Mouse (Mus musculus) embryonic facial prominence, embryonic 13.5 days (tissue): ENCODE measurements around the gene Sh3d19. TPM values are rescaled to one million over a fixed set of nuclear protein-coding genes. Genes with fewer than 3 reads are reported as not detected.

Experiments used
- ATAC-seq: fragments of 200-750 bp; cut with Nextera tagmentation; 2 replicates; pipeline ENCODE4 v1.8.0; 2017; ENCODE audit warnings: low read depth; ENCODE audit not compliant: insufficient number of reproducible peaks, insufficient read depth, low FRiP score, low TSS enrichment
- H3K27ac ChIP-seq: fragments of 300-500 bp; sonication (generic); 2 replicates; pipeline ENCODE4 v1.5.1; 2015; ENCODE audit warnings: moderate library complexity, mild to moderate bottlenecking, inconsistent platforms
- H3K27me3 ChIP-seq: fragments of 300-500 bp; sonication (generic); 2 replicates; pipeline ENCODE4 v1.6.1; 2015; ENCODE audit warnings: mild to moderate bottlenecking, inconsistent platforms
- H3K36me3 ChIP-seq: fragments of 300-500 bp; sonication (generic); 2 replicates; pipeline ENCODE4 v1.6.1; 2015; ENCODE audit warnings: mild to moderate bottlenecking, inconsistent platforms
- H3K4me1 ChIP-seq: fragments of 300-500 bp; sonication (generic); 2 replicates; pipeline ENCODE4 v1.6.1; 2015; ENCODE audit warnings: inconsistent platforms
- H3K4me2 ChIP-seq: fragments of 300-500 bp; sonication (generic); 2 replicates; pipeline ENCODE4 v1.6.1; 2015; ENCODE audit warnings: moderate library complexity, mild to moderate bottlenecking, inconsistent platforms
- H3K4me3 ChIP-seq: fragments of 300-500 bp; sonication (generic); 2 replicates; pipeline ENCODE4 v1.5.1; 2015; ENCODE audit warnings: mild to moderate bottlenecking, inconsistent platforms
- H3K9ac ChIP-seq: fragments of 300-500 bp; sonication (generic); 2 replicates; pipeline ENCODE4 v1.6.1; 2015; ENCODE audit warnings: mild to moderate bottlenecking, inconsistent platforms
- H3K9me3 ChIP-seq: fragments of 300-500 bp; sonication (generic); 2 replicates; pipeline ENCODE4 v1.6.1; 2016; ENCODE audit warnings: inconsistent platforms
- WGBS: fragments of 180-500 bp; shearing (Covaris S2); methylation state at CpG from one replicate; pipeline ENCODE4 v1.1.7; 2015; ENCODE audit warnings: mixed read lengths; 5-methylcytosine and 5-hydroxymethylcytosine counted together
- polyA plus RNA-seq: library from polyadenylated mRNA; unstranded; fragments of >200 nt; fragmentation: Nextera tagmentation; extraction: Ambion mirVana; gene quantifications from 2 replicates; pipeline ENCODE4 v1.2.1, GENCODE M21; 2015

Gene Sh3d19
- polyA plus RNA-seq, 1 experiment from 2014 or later: 26.2 TPM

DNA sequence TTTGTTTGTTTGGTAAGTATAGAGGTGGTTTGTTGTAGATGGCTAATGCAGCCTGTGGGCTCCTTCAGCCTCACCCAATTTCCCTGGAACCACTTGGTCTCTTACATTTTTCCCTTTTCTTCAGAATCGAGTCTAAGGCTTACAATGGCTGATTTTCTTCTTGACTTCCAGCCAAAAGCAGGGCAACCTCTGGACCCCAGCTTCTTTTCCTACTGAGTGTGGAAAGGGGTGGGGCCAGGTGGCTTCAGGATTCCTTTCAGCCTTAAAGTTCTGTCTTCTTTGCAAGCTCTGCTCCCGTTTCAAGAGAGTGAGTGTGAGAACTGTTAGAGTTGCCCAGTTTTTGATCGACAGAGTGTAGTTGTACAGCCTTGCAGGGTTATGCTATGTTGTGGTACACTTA is 40.9 kb downstream of the Sh3d19 start:
- H3K4me3 ChIP-seq: no peak overlapping the region
- WGBS: 58% methylated on average over 3 of the region's 3 CpGs
- H3K27me3 ChIP-seq: no peaks in the 10 kb centered on the region
- no peak overlapping the region for H3K27ac ChIP-seq
- H3K9me3 ChIP-seq: no peaks in the 10 kb centered on the region
- no peak overlapping the region for H3K9ac ChIP-seq
- H3K4me2 ChIP-seq: no peak overlapping the region
- peaks cover 8% of the 10 kb centered on the region; the same call in 1 of the 2 replicates for H3K4me1 ChIP-seq
- H3K36me3 ChIP-seq: peaks cover 9% of the 10 kb centered on the region
- no peak for ATAC-seq

DNA sequence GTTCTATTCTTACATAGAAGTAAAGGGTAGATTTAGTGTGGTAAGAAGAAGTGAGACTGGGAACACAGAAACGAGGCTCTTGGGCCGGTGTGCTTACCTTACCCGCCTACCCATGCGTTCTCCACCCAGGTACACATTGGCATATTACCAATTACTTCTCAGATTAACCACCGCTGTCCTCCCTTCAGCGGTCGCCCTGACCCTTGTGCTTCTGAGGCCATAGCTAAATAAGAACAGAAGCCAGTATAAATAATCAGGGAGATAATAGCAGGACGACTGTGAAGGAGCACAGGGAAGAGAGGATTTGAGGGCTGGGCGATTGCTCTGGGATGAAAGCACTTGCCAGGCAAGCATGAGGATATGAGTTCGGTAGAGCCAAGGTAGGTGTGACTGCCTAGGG is 42.9 kb downstream of the Sh3d19 start:
- Histone ChIP-seq H3K27me3 (no peaks in the 10 kb centered on the region), H3K4me1 (peaks cover 8% of the 10 kb centered on the region; the same call in 1 of the 2 replicates), H3K36me3 (peaks cover under 1% of the 10 kb centered on the region), H3K9ac (no peak overlapping the region), H3K4me3 (no peak overlapping the region), H3K9me3 (no peaks in the 10 kb centered on the region), H3K27ac (no peak overlapping the region), H3K4me2 (no peak overlapping the region)
- no peak for ATAC-seq
- WGBS: 84% methylated on average over 10 of the region's 10 CpGs

DNA sequence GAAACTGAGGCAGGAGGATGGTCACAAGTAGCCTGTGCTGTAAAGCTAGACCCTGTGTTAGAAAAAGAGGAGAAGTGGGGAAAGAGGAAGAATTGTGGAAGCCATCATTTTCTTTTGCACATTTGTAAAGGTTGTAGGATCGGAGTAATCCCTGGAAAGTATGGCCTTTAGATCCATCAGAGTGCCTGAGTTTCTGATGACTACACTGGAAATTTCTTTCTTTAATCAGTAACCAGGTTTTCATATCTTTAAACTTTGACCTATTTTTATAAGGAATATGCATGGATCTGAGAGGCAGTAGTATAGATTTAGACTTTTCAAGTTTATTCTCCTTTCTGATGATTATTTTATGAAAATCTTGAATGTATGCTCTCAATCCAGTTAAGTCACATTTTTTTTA is 46.1 kb downstream of the Sh3d19 start:
- Histone ChIP-seq H3K4me3 (no peak overlapping the region), H3K4me2 (no peak overlapping the region), H3K27ac (no peak overlapping the region), H3K4me1 (0 out of 2 replicates have a peak, but pooled peaks cover 1% of the 10 kb centered on the region), H3K27me3 (no peaks in the 10 kb centered on the region), H3K9me3 (no peaks in the 10 kb centered on the region), H3K9ac (no peak overlapping the region), H3K36me3 (no peaks in the 10 kb centered on the region)
- 88% methylated on average over 1 of the region's 1 CpGs for WGBS
- ATAC-seq: no peak

DNA sequence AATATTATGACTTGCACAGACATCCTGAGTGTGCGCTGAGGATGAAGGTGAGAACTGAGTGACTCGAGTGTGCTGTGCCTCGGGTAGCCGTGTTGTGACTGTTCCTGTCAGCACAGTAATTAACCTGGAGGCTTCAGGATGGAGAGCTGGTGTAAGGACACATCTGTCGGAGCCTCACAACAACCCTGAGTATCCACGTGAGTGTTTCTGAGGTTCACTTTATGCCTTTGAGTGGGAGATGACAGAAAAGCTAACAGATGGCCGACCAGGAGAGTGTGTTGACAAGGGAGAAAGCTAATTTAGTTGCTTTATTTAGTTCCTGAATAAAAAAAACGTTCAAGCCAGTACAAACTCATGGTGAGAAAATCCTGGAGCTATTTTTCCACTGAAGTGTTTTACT is 46.6 kb downstream of the Sh3d19 start:
- 72% methylated on average over 8 of the region's 8 CpGs for WGBS
- Histone ChIP-seq H3K4me1 (no peaks in the 10 kb centered on the region), H3K27me3 (no peaks in the 10 kb centered on the region), H3K27ac (no peak overlapping the region), H3K36me3 (no peaks in the 10 kb centered on the region), H3K9ac (no peak overlapping the region), H3K9me3 (no peaks in the 10 kb centered on the region), H3K4me2 (no peak overlapping the region), H3K4me3 (no peak overlapping the region)
- ATAC-seq: no peak

DNA sequence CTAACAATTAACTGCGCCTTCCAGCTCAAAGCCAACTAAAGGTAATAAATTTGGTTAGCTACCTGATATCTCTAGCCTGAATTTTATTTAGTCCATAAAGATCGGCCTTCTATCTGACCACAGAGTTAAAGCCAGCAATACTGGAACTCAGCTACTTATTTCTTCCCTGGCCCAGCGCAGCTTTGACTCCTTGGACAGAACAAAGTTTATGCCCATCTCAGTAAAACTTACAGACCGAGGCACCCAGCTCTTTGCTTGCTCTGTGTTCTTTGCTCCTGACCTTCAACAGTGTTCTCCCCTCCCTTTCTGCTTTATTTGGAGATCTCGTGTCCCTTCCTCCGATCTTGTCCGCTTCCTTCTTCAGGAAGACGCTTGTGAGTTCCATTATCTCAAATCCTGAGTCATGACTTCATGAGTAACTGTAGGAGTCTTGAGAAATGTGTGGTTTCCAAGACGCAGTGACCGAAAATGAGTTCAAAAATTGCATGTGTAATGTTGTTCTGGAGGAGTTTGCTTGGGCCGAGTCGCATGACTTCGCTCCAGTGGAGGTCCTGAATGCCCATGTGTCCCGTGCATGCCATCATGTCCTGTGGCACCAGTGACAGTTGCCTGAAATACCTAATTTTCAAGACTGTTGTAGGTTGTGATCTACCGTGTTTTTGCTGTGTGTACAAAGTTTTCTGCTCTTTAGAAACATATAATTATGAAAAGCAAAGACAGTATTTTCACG is 50.2 kb downstream of the Sh3d19 start:
- ATAC-seq: no peak
- no peaks in the 10 kb centered on the region for H3K9me3 ChIP-seq
- H3K9ac ChIP-seq: no peak overlapping the region
- H3K36me3 ChIP-seq: no peaks in the 10 kb centered on the region
- H3K4me1 ChIP-seq: no peaks in the 10 kb centered on the region
- no peak overlapping the region for H3K4me3 ChIP-seq
- WGBS: 89% methylated on average over 16 of the region's 16 CpGs
- H3K27ac ChIP-seq: no peak overlapping the region
- no peak overlapping the region for H3K4me2 ChIP-seq
- no peaks in the 10 kb centered on the region for H3K27me3 ChIP-seq

DNA sequence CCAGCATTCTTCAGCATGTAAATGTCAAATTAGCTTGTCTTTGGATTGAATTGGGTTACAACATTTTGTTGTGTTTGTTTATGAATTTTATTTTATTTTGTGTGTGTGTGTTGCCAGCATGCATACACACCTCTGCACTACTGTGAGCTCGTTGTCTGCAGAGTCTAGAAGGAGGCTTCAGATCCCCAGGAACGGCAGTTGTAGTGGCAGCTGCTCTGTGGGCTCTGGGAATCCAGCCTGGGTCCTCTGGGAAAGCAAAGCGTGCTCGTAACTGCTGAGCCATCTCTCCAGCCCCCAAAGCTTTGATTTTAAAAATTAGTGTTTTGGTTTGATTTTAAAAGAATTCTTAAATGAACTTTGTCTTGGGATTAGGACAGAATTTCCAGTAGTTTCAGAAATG is 50.7 kb downstream of the Sh3d19 start:
- Histone ChIP-seq H3K4me3 (no peak overlapping the region), H3K9ac (no peak overlapping the region), H3K27me3 (no peaks in the 10 kb centered on the region), H3K36me3 (no peaks in the 10 kb centered on the region), H3K27ac (no peak overlapping the region), H3K9me3 (no peaks in the 10 kb centered on the region), H3K4me1 (no peaks in the 10 kb centered on the region), H3K4me2 (no peak overlapping the region)
- WGBS: 60% methylated on average over 4 of the region's 4 CpGs
- no peak for ATAC-seq

DNA sequence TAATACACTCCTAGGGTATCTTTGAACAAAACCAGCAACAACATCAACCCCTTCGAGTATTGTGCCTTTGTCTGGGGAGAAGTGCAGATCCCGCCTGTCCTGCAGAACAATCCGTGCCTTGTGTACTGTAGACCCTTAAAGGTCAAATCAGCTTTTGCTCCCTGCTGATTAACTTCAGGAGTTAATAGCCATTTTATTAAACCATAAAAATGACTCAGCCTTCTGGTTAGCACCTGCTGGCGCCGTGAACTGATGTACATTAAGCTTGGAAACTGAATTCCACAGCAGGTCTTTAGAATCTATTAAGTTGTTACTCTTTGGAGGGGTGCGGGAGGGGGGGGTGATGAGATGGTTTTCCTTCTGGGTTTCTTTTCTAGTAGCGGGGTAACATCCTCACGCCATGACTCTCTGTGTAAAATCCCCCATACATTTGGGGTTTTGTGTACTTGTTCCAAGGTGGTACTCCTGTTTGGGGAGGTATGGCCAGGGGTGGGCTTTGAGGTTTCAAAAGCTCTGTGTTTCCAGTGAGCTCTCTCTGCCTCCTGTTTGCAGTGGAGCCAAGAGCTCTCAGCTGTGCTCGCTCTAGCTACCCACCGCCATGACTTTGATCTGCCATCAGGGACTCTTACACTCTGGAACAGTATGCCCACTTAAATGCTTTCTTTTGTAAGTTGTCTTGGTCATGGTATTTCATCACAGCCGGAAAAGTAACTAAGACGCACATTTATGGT is 53.3 kb downstream of the Sh3d19 start:
- no peaks in the 10 kb centered on the region for H3K27me3 ChIP-seq
- no peak overlapping the region for H3K4me3 ChIP-seq
- no peaks in the 10 kb centered on the region for H3K36me3 ChIP-seq
- 91% methylated on average over 12 of the region's 12 CpGs for WGBS
- H3K27ac ChIP-seq: no peak overlapping the region
- no peak overlapping the region for H3K9ac ChIP-seq
- no peak overlapping the region for H3K4me2 ChIP-seq
- no peak for ATAC-seq
- H3K4me1 ChIP-seq: no peaks in the 10 kb centered on the region
- no peaks in the 10 kb centered on the region for H3K9me3 ChIP-seq

DNA sequence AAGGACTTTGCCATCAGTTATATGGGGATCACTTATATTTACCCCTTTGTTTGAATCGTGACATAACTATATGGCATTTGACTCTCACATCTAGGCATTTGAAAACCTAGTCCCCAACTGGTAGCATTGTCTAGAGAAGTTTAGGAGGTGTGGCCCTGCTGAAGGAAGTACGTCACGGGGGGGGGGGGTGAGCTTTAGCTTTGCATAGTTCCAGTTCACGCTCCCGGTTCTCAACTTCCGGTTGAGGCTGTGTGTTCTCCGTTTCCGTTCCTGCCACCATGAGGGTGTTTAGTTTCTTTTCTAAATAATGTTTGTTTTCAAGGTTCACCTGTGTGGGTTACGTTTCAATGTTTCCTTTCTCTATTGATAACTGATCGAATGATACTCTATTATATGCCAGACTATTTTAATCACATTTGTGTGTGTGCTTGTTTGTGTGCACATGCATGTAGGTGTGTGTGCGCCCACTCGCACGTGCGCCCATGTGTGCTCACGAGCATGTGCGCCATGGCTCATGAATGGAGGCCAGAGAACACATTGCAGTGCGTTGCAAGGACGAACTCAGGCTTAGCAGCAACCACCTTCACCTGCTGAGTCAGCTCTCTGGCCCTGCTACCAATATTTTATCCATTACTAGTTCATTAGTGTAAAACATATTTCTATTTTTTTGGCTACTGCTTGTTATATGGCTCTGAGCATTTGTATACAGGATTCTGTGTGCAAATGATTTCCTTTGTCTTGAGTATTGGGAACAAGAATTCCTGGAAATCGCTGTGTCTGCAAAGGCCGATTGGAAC is 54.6 kb downstream of the Sh3d19 start:
- Histone ChIP-seq H3K4me3 (no peak overlapping the region), H3K4me2 (no peak overlapping the region), H3K27ac (no peak overlapping the region), H3K4me1 (no peaks in the 10 kb centered on the region), H3K36me3 (no peaks in the 10 kb centered on the region), H3K27me3 (no peaks in the 10 kb centered on the region), H3K9me3 (no peaks in the 10 kb centered on the region), H3K9ac (no peak overlapping the region)
- 95% methylated on average over 20 of the region's 20 CpGs for WGBS
- no peak for ATAC-seq

DNA sequence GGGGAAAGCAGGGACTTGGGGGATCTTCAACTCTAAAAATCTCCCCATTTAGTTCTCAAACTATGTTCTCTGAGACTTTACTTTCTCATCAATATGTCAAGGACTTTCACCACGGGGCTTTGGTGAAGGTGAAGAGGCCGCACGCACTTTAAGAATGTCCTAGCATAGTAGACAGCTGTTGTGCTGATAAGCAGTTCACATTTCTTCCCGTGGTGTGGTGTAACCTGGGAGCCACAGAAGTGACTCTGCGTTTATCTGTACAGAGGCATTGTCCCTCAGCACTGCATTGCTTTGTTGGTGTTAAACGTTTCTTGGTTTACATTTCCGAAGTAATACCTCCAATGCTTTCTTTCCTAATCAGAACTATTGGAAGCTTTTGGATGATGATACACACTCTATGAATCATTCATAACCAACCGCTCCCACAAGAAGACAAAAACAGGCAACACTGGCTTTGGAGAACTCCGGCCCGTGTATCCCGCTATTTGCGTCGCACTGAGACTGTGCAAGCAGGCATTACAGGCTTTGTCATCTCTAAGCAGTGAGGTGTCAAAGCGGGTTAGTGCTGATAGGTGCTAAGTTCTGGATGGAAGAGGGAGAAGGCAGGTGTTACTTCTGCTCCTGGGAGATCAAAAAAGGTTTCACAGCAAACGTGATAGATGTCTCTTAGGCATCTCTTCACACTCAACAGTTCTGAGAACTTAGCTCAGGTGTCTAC is 57.9 kb downstream of the Sh3d19 start:
- 90% methylated on average over 15 of the region's 15 CpGs for WGBS
- Histone ChIP-seq H3K9ac (no peak overlapping the region), H3K27me3 (no peaks in the 10 kb centered on the region), H3K27ac (no peak overlapping the region), H3K9me3 (no peaks in the 10 kb centered on the region), H3K36me3 (peaks cover 5% of the 10 kb centered on the region; the same call in 1 of the 2 replicates), H3K4me3 (no peak overlapping the region), H3K4me1 (no peaks in the 10 kb centered on the region), H3K4me2 (no peak overlapping the region)
- no peak for ATAC-seq

DNA sequence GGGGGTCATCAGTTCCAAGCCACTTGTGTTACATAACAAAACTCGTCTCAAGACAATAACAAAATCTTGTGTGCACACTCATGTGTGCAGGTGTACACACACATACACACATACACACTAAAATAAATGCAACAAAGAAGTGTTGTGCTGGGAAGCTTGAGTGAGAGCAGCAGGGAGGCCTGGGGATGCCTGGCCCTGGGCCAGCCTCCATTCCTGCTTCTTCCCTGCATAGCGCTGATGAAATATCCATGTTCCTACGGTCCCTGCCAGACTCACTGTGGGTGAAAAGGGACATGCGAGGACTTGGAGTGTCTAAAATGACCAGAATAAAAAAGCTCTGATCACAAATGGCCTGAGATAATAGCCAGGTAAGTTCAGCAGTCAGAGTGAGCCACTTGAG is 59.7 kb downstream of the Sh3d19 start:
- H3K27ac ChIP-seq: no peak overlapping the region
- ATAC-seq: no peak
- H3K27me3 ChIP-seq: no peaks in the 10 kb centered on the region
- peaks cover 5% of the 10 kb centered on the region; the same call in 1 of the 2 replicates for H3K36me3 ChIP-seq
- no peaks in the 10 kb centered on the region for H3K9me3 ChIP-seq
- no peak overlapping the region for H3K9ac ChIP-seq
- no peak overlapping the region for H3K4me2 ChIP-seq
- 74% methylated on average over 4 of the region's 4 CpGs for WGBS
- H3K4me3 ChIP-seq: no peak overlapping the region
- no peaks in the 10 kb centered on the region for H3K4me1 ChIP-seq

DNA sequence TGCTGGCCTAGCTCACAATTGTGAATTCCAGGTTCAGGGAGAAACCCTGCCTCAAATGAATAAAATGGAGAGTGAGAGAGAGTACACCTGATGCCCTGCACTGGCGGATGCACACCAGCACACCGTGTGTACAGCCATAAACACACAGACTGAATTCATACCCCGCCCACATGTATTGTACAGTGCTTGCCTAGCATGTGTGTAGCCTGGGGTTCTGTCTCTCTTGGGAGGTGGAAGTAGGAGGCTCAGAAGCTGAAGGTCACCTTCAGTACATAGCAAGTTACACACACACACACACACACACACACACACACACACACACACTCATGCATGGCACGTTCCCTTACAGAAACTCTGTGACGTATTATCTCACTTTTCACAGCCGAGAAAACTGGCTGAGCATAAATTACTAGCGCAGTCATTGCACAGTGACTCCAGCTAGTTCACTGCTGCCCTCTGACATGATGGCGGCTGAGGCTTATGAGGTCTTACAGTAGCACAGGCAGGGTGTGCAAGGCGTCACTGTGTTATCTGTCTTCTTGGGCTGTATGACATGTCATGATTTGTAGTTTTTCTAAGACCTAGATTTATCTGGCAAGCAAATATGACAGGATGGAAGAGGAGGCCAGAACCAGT is 62.7 kb downstream of the Sh3d19 start:
- no peak overlapping the region for H3K9ac ChIP-seq
- no peak for ATAC-seq
- peaks cover 5% of the 10 kb centered on the region; the same call in 1 of the 2 replicates for H3K36me3 ChIP-seq
- H3K4me2 ChIP-seq: no peak overlapping the region
- WGBS: 87% methylated on average over 9 of the region's 9 CpGs
- no peaks in the 10 kb centered on the region for H3K9me3 ChIP-seq
- no peaks in the 10 kb centered on the region for H3K27me3 ChIP-seq
- H3K4me1 ChIP-seq: peaks cover 7% of the 10 kb centered on the region
- no peak overlapping the region for H3K27ac ChIP-seq
- no peak overlapping the region for H3K4me3 ChIP-seq
